Mouse (Mus musculus) gastrocnemius, adult 2 months (tissue): ENCODE results near the gene Kctd21. TPM values are rescaled to one million over a fixed set of nuclear protein-coding genes. Genes with fewer than 3 reads are reported as not detected.
A peak's percentile ranks its signal among the peaks of the same experiment; 100 is the strongest.

Experiments
- DNase-seq: peaks from one replicate; pipeline ENCODE4 v3.0.0; 2022
- H3K27ac ChIP-seq: fragments of 200-600 bp; 2 replicates; pipeline ENCODE4 v1.8.1; 2022; ENCODE audit warnings: mild to moderate bottlenecking
- H3K4me3 ChIP-seq: fragments of 200-600 bp; 2 replicates; pipeline ENCODE4 v1.8.1; 2022; ENCODE audit warnings: mild to moderate bottlenecking, moderate library complexity
- CTCF ChIP-seq: fragments of 200-600 bp; IDR thresholded peaks from 2 replicates; pipeline ENCODE4 v1.8.1; 2022; ENCODE audit warnings: antibody characterized with exemption, mild to moderate bottlenecking, moderate library complexity
- intact Hi-C: fragments of 180-260 bp; cut with DNase I; formaldehyde crosslinking; loops from one replicate; pipeline ENCODE4 v1.15.1; 2025
- long read RNA-seq, 2 experiments: library from polyadenylated mRNA; stranded (forward); transcript quantifications; one replicate each; pipeline ENCODE4 v2.0.0; 2021
- total RNA-seq, 2 experiments: library from RNA; stranded (reverse); gene quantifications; 2 replicates each; pipeline ENCODE4 v1.2.3; 2021

Kctd21 gene
- 1 to 10 TPM; 3.4 to 5.1 TPM for total RNA-seq
- long read RNA-seq, experiment 1, partial matches to known transcripts: 0 of 6 reads
- long read RNA-seq, experiment 1, other reads (novel, unspliced or antisense): 2 of 6 reads
- long read RNA-seq, experiment 2, partial matches to known transcripts: 0 of 3 reads
- long read RNA-seq, experiment 2, other reads (novel, unspliced or antisense): 1 of 3 reads

GRCm38 (mm10) chr7:97331726-97332666 lies at the start of gene Kctd21, which contains the start of gene Usp35:
Gene Kctd21, plus strand, starts transcription at chr7:97332327.
Gene Usp35, minus strand, starts transcription at chr7:97332020.
- peak; percentile 27; the same call in 1 of the 2 replicates for TF ChIP-seq CTCF
- H3K27ac ChIP-seq: peak within 1 kb of the TSS; percentile 92
- peak; percentile 98 for DNase-seq
- peak within 1 kb of the TSS; percentile 100 for H3K4me3 ChIP-seq
- intact Hi-C loops: no loop called here

GRCm38 (mm10) chr7:97296986-97297385 lies 35.1 kb upstream of the Kctd21 start:
- no peak for DNase-seq
- intact Hi-C loops: loop anchor here (2.0 kb wide), 1 partner anchor 212 kb away; no protein-coding TSS in a partner anchor

GRCm38 (mm10) chr7:97297466-97297865 lies 34.7 kb upstream of the Kctd21 start:
- DNase-seq: peak; percentile 46
- intact Hi-C loops: loop anchor here (2.0 kb wide), 1 partner anchor 213 kb away; no protein-coding TSS in a partner anchor
- TF ChIP-seq CTCF: peak; percentile 88
- Histone ChIP-seq H3K4me3 (no peak overlapping the region), H3K27ac (no peak overlapping the region)

More at GRCm38 (mm10) chr7:97296986-97297385, 35.1 kb upstream of the Kctd21 start:
- H3K27ac ChIP-seq: no peak overlapping the region
- TF ChIP-seq CTCF: no peak
- H3K4me3 ChIP-seq: no peak overlapping the region

- Histone ChIP-seq H3K4me3 (no peak overlapping the region), H3K27ac (no peak overlapping the region)
- no peak for TF ChIP-seq CTCF
- intact Hi-C loops: loop anchor here (1.0 kb wide), 1 partner anchor 327 kb away; no protein-coding TSS in a partner anchor
- no peak for DNase-seq
These were observed 33.8 kb upstream of the Kctd21 start for GRCm38 (mm10) chr7:97298279-97298678.

- intact Hi-C loops: loop anchor here (1.0 kb wide), 1 partner anchor 328 kb away; no protein-coding TSS in a partner anchor
These were observed 33.2 kb upstream of the Kctd21 start for GRCm38 (mm10) chr7:97298943-97299342.

GRCm38 (mm10) chr7:97300914-97301313 lies 31.2 kb upstream of the Kctd21 start:
- DNase-seq: no peak
- Histone ChIP-seq H3K4me3 (no peak overlapping the region), H3K27ac (no peak overlapping the region)
- intact Hi-C loops: no loop called here
- TF ChIP-seq CTCF: no peak

More at GRCm38 (mm10) chr7:97298943-97299342, 33.2 kb upstream of the Kctd21 start:
- no peak overlapping the region for H3K4me3 ChIP-seq
- no peak for TF ChIP-seq CTCF
- DNase-seq: no peak
- H3K27ac ChIP-seq: no peak overlapping the region

GRCm38 (mm10) chr7:97301321-97301720 lies 30.8 kb upstream of the Kctd21 start:
- Histone ChIP-seq H3K27ac (no peak overlapping the region), H3K4me3 (no peak overlapping the region)
- DNase-seq: no peak
- TF ChIP-seq CTCF: no peak
- intact Hi-C loops: no loop called here

- intact Hi-C loops: no loop called here
- no peak for DNase-seq
These were observed 29.9 kb upstream of the Kctd21 start for GRCm38 (mm10) chr7:97302261-97302660.

GRCm38 (mm10) chr7:97302876-97303275 lies 29.3 kb upstream of the Kctd21 start:
- no peak for DNase-seq
- no peak overlapping the region for H3K4me3 ChIP-seq
- TF ChIP-seq CTCF: no peak
- intact Hi-C loops: no loop called here
- no peak overlapping the region for H3K27ac ChIP-seq

More at GRCm38 (mm10) chr7:97302261-97302660, 29.9 kb upstream of the Kctd21 start:
- H3K4me3 ChIP-seq: no peak overlapping the region
- no peak for TF ChIP-seq CTCF
- no peak overlapping the region for H3K27ac ChIP-seq

- Histone ChIP-seq H3K4me3 (no peak overlapping the region), H3K27ac (no peak overlapping the region)
- TF ChIP-seq CTCF: no peak
- intact Hi-C loops: no loop called here
- DNase-seq: no peak
These were observed 28.5 kb upstream of the Kctd21 start for GRCm38 (mm10) chr7:97303614-97304013.

GRCm38 (mm10) chr7:97304471-97304870 lies 27.7 kb upstream of the Kctd21 start:
- DNase-seq: no peak
- Histone ChIP-seq H3K4me3 (no peak overlapping the region), H3K27ac (no peak overlapping the region)
- intact Hi-C loops: no loop called here
- TF ChIP-seq CTCF: no peak

- no peak for DNase-seq
- intact Hi-C loops: no loop called here
- no peak overlapping the region for H3K27ac ChIP-seq
- no peak overlapping the region for H3K4me3 ChIP-seq
- no peak for TF ChIP-seq CTCF
These were observed 26.9 kb upstream of the Kctd21 start for GRCm38 (mm10) chr7:97305206-97305605.

- Histone ChIP-seq H3K27ac (no peak overlapping the region), H3K4me3 (no peak overlapping the region)
- intact Hi-C loops: no loop called here
- no peak for TF ChIP-seq CTCF
- DNase-seq: no peak
These were observed 25.3 kb upstream of the Kctd21 start for GRCm38 (mm10) chr7:97306813-97307212.
